Mouse (Mus musculus): ENCODE measurements around the gene Usp28. TPM values are rescaled to one million over a fixed set of nuclear protein-coding genes. Genes with fewer than 3 reads are reported as not detected.

The Usp28 gene
- total and polyA plus RNA-seq, 2 experiments from 2014 or later, result 17.0 to 18.4 TPM

DNA sequence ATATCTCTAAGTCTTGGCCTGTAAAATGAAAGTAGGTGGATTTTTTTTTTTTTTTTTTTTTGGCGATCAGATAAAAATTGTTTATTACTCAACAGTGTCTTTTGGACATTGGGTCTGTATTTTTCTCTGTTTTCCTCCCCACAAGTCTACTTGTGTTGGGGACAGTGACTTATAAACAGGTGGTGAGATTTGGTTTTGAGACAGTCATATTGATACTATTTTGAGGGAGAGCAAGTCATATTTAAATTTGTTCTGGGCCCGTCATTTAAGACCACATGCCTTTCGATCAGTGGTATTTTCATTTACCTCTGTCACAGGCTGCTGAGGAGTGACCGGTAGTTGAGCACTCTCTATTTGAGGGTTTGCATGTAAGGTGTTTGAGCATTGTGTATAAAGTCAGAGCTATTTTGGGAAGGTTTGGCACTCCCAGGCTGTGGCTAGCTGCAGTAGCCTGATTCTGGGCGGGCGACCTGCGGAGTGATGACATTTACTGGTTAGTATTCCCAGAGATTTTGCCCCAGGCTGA, 1.5 kb downstream of the Usp28 start:
- Histone ChIP-seq H3K36me3 (ENCODE audit: insufficient read depth, low read length) (no peaks in the 10 kb centered on the region), H3K4me3 (ENCODE audit: low read length) (peak overlapping the region; percentile 7; the same call in 1 of the 2 replicates), H3K9me3 (ENCODE audit: low read length) (no peaks in the 10 kb centered on the region), H3K9ac (replicated peaks; ENCODE audit: low read length) (no peak overlapping the region), H3K4me1 (ENCODE audit: insufficient read depth, low read length) (peaks cover 7% of the 10 kb centered on the region), H3K27ac (no peak overlapping the region), H3K27me3 (ENCODE audit: insufficient read depth, low read length) (no peaks in the 10 kb centered on the region), H3K4me2 (ENCODE audit: low read depth, low read length) (peak overlapping the region; percentile 66)
- WGBS, result 27% methylated on average over 7 of the region's 7 CpGs
- DNase-seq (ENCODE audit: low spot score) (no peak), ATAC-seq (no peak)
- TF ChIP-seq CTCF (IDR thresholded peaks at IDR 0.05; ENCODE audit: low read depth), result no peak

DNA sequence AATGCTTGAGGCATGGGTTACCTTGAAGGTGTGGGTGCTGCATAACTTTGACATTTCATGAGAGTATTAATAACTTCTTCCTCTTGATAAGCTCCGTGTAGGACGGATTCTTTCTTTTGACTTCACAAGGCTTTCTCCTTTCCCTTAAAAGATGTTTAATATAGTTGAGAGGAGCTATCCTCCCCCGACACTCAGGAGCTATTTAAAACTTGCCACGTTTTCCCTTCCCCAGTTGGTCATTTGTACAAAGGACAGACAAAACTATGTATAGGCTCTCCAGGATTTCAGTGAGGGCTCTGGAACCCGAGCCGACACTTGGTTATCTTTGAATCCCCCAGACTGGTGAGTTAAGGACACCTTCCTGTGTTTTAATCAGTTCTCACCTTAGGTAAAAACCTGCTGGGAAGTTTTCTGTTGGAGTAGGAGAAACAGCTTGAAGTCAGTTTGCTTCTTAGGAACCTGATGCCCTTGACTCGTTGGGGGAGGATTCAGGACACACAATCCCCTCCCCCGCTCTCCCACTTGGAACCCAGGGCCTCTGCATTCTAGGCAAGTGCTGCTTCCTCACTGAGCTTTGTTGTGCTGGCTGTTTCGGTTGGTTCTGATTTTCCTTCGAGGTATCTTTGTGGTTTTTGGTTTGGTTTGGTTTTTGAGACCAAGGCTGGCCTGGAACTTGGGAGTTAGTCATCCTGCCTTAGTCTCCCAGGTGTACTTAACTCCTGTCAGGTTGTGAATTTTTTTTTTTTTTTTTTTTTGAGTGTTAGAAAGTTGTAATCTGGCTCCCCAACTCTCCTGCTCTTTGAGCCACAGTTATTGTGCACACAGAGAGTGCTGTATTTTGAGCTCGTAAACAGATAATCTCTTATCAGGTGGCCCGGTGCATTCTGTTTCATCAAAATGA, 2.3 kb downstream of the Usp28 start:
- H3K4me2 ChIP-seq (ENCODE audit: low read depth, low read length), result peak overlapping the region; percentile 66

DNA sequence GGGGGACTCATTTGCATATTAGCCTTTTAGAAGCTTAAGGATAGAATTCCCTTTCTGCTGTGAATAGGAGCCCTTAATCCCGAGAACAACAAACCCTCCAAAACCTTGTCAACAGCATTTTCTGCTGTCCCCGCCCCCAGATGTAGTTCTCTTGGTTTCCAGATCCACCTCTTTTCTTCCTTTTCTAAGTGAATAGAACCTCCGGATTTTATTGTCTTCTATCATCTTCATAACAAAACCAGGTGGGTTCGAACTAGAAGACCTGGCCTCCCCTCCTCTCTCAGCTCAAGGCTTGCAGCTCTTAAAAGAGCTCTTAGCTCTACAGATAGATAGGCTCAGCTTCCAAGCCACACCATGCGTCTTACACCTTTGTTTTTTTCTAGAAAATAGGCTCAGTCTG, 6.5 kb downstream of the Usp28 start:
- Histone ChIP-seq H3K4me2 (ENCODE audit: low read depth, low read length) (no peak overlapping the region), H3K9ac (replicated peaks; ENCODE audit: low read length) (no peak overlapping the region), H3K27me3 (ENCODE audit: insufficient read depth, low read length) (no peaks in the 10 kb centered on the region), H3K4me1 (ENCODE audit: insufficient read depth, low read length) (peaks cover 7% of the 10 kb centered on the region), H3K9me3 (ENCODE audit: low read length) (no peaks in the 10 kb centered on the region), H3K27ac (no peak overlapping the region), H3K4me3 (ENCODE audit: low read length) (no peak overlapping the region), H3K36me3 (ENCODE audit: insufficient read depth, low read length) (no peaks in the 10 kb centered on the region)
- ATAC-seq (no peak), DNase-seq (ENCODE audit: low spot score) (no peak)
- 76% methylated on average over 5 of the region's 5 CpGs for WGBS
- no peak for TF ChIP-seq CTCF (IDR thresholded peaks at IDR 0.05; ENCODE audit: low read depth)

More for the DNA sequence above, 2.3 kb downstream of the Usp28 start:
- no peaks in the 10 kb centered on the region for H3K27me3 ChIP-seq (ENCODE audit: insufficient read depth, low read length)
- peak overlapping the region; percentile 7; the same call in 1 of the 2 replicates for H3K4me3 ChIP-seq (ENCODE audit: low read length)
- H3K9me3 ChIP-seq (ENCODE audit: low read length), result no peaks in the 10 kb centered on the region
- no peak overlapping the region for H3K27ac ChIP-seq
- no peak for TF ChIP-seq CTCF (IDR thresholded peaks at IDR 0.05; ENCODE audit: low read depth)
- WGBS, result 34% methylated on average over 12 of the region's 12 CpGs
- DNase-seq (ENCODE audit: low spot score), result no peak
- no peak overlapping the region for H3K9ac ChIP-seq (replicated peaks; ENCODE audit: low read length)
- ATAC-seq, result no peak
- no peaks in the 10 kb centered on the region for H3K36me3 ChIP-seq (ENCODE audit: insufficient read depth, low read length)
- H3K4me1 ChIP-seq (ENCODE audit: insufficient read depth, low read length), result peaks cover 7% of the 10 kb centered on the region

DNA sequence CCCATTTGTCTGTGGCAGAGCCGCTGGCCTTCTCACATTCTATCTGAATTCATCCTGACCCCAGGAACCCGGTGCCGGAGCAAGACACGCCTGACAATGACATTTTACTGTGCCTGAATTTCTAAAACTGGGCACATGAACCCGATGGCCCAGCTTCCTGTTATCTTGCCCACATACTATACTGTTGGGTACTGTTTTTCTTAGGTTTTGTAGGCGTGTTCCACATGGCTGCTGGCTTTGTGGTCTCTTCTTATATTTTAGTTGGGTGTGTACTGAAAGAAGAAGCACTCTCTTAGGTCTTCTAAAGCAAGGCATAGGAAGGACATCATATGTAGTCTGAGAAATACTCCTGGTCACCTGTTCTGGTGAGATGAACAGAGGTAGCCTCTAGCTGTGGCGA, 9.6 kb downstream of the Usp28 start:
- DNase-seq (ENCODE audit: low spot score) (no peak), ATAC-seq (no peak)
- Histone ChIP-seq H3K36me3 (ENCODE audit: insufficient read depth, low read length) (no peaks in the 10 kb centered on the region), H3K4me1 (ENCODE audit: insufficient read depth, low read length) (no peaks in the 10 kb centered on the region; the same call in 1 of the 2 replicates), H3K9me3 (ENCODE audit: low read length) (no peaks in the 10 kb centered on the region), H3K27ac (no peak overlapping the region), H3K4me2 (ENCODE audit: low read depth, low read length) (no peak overlapping the region), H3K27me3 (ENCODE audit: insufficient read depth, low read length) (no peaks in the 10 kb centered on the region), H3K9ac (replicated peaks; ENCODE audit: low read length) (no peak overlapping the region), H3K4me3 (ENCODE audit: low read length) (no peak overlapping the region)
- TF ChIP-seq CTCF (IDR thresholded peaks at IDR 0.05; ENCODE audit: low read depth), result no peak
- WGBS, result 91% methylated on average over 7 of the region's 7 CpGs

DNA sequence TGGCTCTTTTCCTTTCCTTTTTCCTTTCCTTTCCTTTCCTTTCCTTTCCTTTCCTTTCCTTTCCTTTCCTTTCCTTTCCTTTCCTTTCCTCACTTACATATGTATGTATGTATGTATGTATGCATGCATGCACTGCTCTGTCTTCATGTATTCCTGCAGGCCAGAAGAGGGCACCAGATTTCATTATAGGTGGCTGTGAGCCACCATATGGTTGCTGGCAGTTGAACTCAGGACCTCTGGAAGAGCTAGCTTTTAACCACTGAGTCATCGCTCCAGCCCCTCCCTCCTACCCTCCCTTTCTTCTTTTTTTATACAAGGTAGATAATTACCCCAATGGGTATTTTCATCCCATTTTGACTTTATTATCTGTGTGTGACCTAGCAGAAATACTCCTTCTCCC, 10.6 kb downstream of the Usp28 start:
- ATAC-seq, result no peak
- Histone ChIP-seq H3K4me3 (ENCODE audit: low read length) (no peak overlapping the region), H3K9me3 (ENCODE audit: low read length) (no peaks in the 10 kb centered on the region), H3K27ac (no peak overlapping the region), H3K4me1 (ENCODE audit: insufficient read depth, low read length) (no peaks in the 10 kb centered on the region; the same call in 1 of the 2 replicates), H3K9ac (replicated peaks; ENCODE audit: low read length) (no peak overlapping the region), H3K4me2 (ENCODE audit: low read depth, low read length) (no peak overlapping the region), H3K36me3 (ENCODE audit: insufficient read depth, low read length) (no peaks in the 10 kb centered on the region), H3K27me3 (ENCODE audit: insufficient read depth, low read length) (no peaks in the 10 kb centered on the region)
- WGBS, result 100% methylated on average over 1 of the region's 1 CpGs
- no peak for DNase-seq (ENCODE audit: low spot score)
- TF ChIP-seq CTCF (IDR thresholded peaks at IDR 0.05; ENCODE audit: low read depth), result peak; percentile 23; the same call in 1 of the 2 replicates

DNA sequence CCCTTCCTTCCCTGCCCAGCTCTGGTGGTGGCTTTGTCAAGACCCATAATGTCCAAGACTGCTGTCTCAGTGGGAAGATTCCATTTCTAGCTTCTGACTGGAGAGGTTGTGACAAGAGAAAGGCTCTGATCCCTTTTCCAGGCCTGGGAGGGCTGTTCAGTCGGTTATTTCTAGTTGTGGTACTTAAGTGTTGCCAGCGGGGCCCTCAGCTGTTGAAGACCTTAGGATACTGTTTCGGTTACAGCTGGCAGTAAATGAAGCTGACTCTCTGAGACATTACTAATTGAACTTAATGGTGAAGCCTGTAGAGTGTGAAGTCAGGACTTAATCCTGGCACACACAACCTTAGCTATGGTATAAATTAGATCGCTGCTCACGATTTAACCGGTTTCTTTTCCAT, 14.1 kb downstream of the Usp28 start:
- Histone ChIP-seq H3K9ac (replicated peaks; ENCODE audit: low read length) (no peak overlapping the region), H3K36me3 (ENCODE audit: insufficient read depth, low read length) (peaks cover 16% of the 10 kb centered on the region; the same call in 1 of the 2 replicates), H3K27ac (no peak overlapping the region), H3K4me2 (ENCODE audit: low read depth, low read length) (no peak overlapping the region), H3K9me3 (ENCODE audit: low read length) (no peaks in the 10 kb centered on the region), H3K4me1 (ENCODE audit: insufficient read depth, low read length) (no peaks in the 10 kb centered on the region), H3K27me3 (ENCODE audit: insufficient read depth, low read length) (no peaks in the 10 kb centered on the region), H3K4me3 (ENCODE audit: low read length) (no peak overlapping the region)
- no peak for ATAC-seq
- WGBS, result 84% methylated on average over 6 of the region's 6 CpGs
- no peak for DNase-seq (ENCODE audit: low spot score)
- TF ChIP-seq CTCF (IDR thresholded peaks at IDR 0.05; ENCODE audit: low read depth), result no peak

DNA sequence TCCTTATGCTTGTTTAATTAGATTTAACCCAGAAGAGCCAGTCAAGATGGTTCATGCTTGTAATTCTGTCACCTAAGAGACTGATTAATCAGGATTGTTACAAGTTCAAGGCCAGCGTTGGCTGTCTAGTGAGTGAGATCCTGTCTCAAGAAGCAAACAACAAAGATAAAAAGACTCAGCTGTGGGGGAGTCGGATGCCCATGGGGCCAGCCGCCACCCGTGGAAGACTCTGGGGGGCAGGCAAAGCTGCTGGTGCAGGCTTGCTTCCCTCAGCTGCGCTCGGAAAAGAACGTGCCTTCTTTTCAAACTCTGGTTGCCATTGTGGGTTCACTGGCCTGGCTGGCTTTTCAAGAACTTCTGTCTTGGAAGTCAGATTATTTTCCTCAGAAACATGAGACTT, 30.6 kb downstream of the Usp28 start:
- ATAC-seq, result no peak
- Histone ChIP-seq H3K4me2 (ENCODE audit: low read depth, low read length) (no peak overlapping the region), H3K4me1 (ENCODE audit: insufficient read depth, low read length) (no peaks in the 10 kb centered on the region), H3K9me3 (ENCODE audit: low read length) (no peaks in the 10 kb centered on the region), H3K4me3 (ENCODE audit: low read length) (no peak overlapping the region), H3K36me3 (ENCODE audit: insufficient read depth, low read length) (peaks cover 25% of the 10 kb centered on the region; the same call in 1 of the 2 replicates), H3K9ac (replicated peaks; ENCODE audit: low read length) (no peak overlapping the region), H3K27me3 (ENCODE audit: insufficient read depth, low read length) (no peaks in the 10 kb centered on the region), H3K27ac (no peak overlapping the region)
- TF ChIP-seq CTCF (IDR thresholded peaks at IDR 0.05; ENCODE audit: low read depth), result no peak
- no peak for DNase-seq (ENCODE audit: low spot score)
- WGBS, result 77% methylated on average over 7 of the region's 7 CpGs

Measured in hindbrain, postnatal 0 days (tissue).